Mouse (Mus musculus): ENCODE measurements at regions not wholly inside any gene's neighbourhood (a gene's known extent, or its start where the extent isn't known, plus 50 kb on each side); places are given as distances from the start of the nearest gene placed in this dataset.

DNA sequence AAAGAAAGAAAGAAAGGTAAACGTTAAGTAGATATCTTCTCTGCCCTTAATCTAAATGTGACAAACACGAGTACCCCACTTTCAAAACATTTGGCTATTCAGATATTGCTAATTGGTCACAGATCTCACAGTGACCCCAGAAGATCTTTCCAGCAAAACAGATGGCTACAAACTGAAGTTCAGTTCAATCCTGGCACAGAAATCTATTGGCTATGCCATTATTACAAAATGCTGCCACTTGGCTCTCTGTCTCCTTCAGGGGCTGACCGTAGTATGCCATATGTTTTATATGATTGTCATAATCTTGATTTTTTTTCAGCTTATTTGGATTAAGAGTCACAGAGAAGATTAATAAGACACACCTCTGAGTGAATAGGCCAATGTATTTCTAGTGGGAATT lies 873.2 kb downstream of the Slc22a22 start:
- no peak for ATAC-seq (replicated peaks; ENCODE audit: insufficient number of reproducible peaks, low FRiP score, low TSS enrichment, poor library complexity, severe bottlenecking)

DNA sequence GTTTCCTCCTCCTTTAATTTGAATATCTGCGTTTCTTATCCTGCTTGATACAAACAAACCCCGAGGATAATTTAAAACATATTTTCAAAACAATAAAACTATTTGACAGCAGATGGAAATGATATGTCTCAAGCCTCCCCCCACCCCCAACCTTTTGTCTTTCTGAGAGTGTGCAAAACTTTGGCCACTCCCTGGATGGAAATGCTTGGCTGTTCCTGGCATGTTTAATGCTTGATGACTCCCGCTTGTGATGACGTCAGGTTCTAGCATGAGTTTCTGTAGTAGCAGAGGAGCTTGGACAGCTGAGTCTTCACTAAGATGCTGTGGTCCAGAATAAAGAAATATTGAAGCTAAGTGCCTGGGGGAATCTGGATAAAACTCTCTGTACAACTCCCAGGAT lies 884.8 kb downstream of the Slc22a22 start:
- no peak for ATAC-seq (replicated peaks; ENCODE audit: insufficient number of reproducible peaks, low FRiP score, low TSS enrichment, poor library complexity, severe bottlenecking)

DNA sequence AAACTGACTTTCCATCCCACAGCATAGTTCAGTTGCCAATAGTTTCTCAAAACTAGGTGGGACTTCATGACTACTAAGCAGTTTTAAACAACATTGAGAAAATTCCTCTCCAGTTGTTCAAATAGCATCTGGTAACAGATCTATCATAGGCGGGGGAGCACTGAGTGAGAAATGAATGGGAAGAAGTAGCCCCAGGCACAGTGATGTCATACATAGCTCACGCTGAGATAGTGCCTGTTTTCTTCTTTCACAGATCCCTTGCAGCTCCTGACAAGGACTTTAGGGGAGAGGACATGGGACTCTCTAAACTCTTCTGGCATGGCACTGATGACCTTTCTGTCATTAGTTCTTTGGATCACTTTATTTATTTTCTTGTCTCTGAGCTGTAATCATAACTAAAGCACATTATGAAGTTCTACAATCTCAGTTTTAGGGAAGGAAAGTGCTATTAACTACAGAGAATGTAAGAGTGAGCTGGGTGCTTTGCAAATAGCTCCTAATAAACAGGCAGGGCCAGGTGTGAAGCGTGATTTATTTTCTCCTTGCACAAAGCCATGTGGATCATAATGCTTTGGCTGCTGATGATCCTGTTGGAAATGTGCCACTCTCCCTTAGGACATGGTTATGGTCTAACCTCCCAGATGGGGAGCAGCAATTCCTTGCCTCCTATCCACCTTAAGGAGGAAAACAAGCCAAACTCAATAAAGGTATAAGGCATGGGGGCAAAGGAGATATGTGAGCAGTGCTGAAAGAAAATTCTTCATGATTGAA lies 896.5 kb downstream of the Slc22a22 start:
- no peak for ATAC-seq (replicated peaks; ENCODE audit: insufficient number of reproducible peaks, low FRiP score, low TSS enrichment, poor library complexity, severe bottlenecking)

DNA sequence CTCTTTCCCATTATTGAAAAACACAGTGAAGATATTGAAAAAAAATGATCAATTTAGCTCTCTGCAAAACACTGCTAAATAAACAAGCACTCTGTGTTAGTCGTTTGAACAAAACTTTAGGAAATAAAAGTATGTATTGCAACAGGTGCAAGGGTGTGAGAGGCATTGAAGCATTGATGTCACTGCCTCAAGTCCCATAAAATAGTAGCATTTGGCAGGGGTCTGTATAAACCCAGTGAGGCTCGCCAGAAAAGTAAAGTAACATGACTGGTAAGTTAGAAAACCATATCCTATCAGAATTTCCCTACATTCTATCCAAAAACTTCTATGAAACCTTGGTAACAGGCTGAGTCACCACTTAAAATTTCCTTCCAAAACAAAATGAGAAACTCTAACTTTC lies 914.2 kb downstream of the Slc22a22 start:
- ATAC-seq (replicated peaks; ENCODE audit: insufficient number of reproducible peaks, low FRiP score, low TSS enrichment, poor library complexity, severe bottlenecking) = no peak

DNA sequence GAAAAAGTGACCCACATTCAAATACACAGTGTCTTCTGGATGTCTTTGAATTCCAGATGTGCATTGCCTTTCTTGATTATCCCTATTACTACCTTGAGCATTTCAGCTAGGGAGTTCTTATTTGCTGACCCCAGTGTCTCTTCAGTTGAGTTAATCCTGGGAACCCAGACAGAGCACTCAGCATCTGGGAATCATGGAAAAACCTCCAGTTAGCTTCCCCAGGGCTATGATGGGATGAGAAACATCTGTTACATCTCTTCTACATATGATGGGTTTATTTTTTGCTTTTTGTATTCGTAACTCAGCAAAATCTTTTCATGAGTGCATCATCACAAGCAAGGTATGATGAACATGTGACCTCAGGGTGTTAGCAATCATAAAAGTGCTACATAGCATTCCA lies 914.6 kb downstream of the Slc22a22 start:
- no peak for ATAC-seq (replicated peaks; ENCODE audit: insufficient number of reproducible peaks, low FRiP score, low TSS enrichment, poor library complexity, severe bottlenecking)

DNA sequence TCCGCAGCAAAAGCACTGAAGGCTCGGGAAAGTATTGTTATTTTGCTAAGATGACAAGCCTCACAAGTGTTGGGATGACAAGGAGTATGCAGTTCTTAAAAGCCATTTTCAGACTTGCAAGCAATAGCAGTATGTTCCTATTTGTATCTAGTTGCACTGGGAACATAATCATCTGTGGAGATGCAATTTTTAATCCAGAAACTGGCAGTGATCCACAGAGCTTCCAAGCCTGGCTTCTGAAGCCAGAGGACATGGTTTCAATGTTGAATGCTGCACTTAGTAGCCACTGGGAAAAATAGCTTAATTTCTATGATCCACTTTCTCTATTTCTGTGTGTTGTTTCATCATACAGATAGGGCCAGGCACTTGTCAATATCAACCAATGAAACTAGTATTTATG lies 915.3 kb downstream of the Slc22a22 start:
- ATAC-seq (replicated peaks; ENCODE audit: insufficient number of reproducible peaks, low FRiP score, low TSS enrichment, poor library complexity, severe bottlenecking) = no peak

DNA sequence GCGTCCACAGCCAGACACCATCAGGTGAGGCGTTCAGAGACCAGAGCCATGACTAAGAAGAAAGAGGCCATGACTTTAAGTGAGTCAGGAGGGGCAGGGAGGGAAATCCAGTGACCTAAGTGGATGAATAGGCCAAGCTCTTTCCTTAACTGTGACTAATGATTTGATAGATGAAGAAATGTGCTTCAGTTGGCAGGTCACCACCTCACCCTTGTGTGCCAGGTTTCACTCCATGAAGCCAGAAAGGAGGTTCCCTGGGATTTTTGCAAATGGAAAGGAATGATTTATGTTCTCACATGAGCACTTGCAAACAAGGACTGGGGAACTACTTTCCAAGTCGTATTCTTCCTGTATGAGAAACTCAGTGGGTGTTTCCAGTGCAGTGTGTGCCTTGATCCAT lies 923.0 kb downstream of the Slc22a22 start:
- ATAC-seq (replicated peaks; ENCODE audit: insufficient number of reproducible peaks, low FRiP score, low TSS enrichment, poor library complexity, severe bottlenecking) = no peak

DNA sequence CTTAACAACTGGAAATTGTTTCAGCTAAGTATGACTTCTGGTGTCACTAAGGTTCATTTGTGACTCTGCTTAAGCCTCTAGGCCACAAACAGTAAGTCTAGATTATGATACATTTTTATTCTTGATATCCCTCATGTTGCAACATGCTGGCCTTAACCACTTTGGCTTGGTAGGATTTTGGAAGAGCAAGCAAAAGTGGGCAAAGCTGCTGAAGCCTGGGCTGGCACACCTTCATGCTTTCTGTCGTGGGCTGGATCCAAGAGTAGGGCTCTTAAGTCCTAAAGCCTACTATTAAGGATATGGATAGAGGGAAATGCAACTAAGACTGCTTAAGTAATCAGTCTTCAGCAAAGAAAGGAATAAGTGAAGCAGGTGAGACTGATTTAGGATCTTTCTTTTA lies 923.6 kb downstream of the Slc22a22 start:
- no peak for ATAC-seq (replicated peaks; ENCODE audit: insufficient number of reproducible peaks, low FRiP score, low TSS enrichment, poor library complexity, severe bottlenecking)

DNA sequence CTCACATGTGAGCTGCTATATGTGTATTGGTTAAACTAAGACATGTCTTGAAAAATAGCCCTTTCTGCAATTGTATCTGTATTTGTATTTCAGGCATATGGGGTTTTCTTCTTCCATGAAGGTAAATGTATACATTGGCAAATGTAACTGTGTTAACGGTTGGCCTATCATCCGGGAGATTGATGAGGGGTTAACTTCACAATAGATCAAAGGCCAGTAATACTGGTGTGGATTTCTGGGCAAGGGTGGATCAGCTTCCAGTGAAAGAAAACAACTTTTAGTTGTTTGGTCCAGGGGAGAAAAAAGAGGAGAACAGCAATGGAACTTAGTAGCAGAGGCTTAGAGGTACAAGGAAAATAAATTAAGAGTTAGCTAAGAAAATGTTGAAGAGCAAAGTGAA lies 945.9 kb downstream of the Slc22a22 start:
- ATAC-seq (replicated peaks; ENCODE audit: insufficient number of reproducible peaks, low FRiP score, low TSS enrichment, poor library complexity, severe bottlenecking) = no peak

DNA sequence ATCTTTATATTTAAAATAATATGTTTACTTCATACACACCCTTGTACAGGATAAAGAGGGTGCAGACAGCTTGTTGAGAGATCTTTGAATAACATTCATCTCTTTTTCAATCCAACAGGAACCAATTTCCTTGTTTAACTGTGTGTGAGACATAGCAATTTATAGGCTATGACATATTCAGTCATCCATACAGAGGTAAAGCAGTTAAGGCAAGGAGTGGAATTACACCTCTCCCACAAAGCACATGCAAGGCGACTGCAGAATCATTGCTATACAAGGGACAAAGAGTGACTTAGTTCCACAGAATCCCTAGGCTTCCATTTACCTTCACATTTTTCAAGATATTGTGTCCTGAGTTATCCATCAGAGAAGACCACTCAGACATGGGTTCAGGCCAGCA lies 959.0 kb downstream of the Slc22a22 start:
- no peak for ATAC-seq (replicated peaks; ENCODE audit: insufficient number of reproducible peaks, low FRiP score, low TSS enrichment, poor library complexity, severe bottlenecking)

DNA sequence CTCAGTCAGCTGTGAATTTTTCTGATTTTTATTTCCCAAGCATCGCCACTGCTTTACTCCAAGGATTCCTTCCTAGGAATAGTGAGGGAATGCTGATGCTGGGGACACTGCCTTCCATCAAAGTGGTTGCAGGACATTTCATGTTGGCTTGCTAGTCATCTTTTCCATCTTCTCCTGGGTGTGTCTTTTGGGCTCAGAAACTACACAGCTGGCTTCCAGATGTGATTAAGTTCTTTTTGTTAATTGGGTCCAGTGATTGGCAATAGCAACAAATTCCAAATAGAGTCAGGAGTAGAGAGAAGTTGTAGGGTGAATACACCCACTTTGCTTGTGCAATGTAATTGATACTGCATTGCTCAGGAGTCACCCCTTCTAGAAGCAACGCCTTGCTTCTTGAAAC lies 961.3 kb downstream of the Slc22a22 start:
- no peak for ATAC-seq (replicated peaks; ENCODE audit: insufficient number of reproducible peaks, low FRiP score, low TSS enrichment, poor library complexity, severe bottlenecking)

DNA sequence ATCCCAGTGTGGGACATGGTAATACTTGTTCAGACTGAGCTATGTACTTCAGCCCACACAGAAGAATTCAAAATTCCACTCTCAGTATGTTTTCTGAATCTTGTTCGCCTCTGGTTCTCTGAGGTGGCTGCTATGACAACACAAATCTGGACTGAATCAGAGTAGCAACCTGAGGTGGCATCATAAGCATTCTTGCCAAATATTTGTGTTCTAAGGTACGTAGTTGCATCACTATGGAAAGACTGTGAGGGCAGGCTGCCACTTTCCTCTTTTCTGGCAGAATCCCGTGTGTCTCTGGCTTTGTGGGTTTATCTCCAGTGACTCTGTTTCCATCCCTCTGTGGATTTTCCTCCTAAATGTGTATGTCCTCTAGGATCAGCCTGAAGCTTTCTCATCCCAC lies 978.7 kb downstream of the Slc22a22 start:
- no peak for ATAC-seq (replicated peaks; ENCODE audit: insufficient number of reproducible peaks, low FRiP score, low TSS enrichment, poor library complexity, severe bottlenecking)

DNA sequence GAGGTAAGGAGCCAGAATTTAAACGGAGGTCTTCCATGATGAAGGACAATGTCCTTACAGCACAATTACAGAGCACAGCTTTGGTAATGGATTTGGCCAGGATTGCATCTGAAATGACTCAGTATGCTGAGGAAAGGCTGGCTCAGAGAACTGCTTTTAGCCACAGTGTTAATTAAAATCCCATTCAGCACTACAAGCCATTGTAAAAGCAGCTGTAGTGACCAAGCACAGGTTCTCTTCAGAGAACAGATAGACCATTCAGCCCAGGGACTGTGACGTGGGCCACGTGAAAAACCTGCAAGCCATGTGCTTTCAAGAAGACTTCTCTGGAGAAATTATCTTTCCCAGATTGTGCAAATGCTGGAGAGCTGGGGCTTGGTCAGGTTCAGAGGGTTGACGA lies 979.7 kb downstream of the Slc22a22 start:
- ATAC-seq (replicated peaks; ENCODE audit: insufficient number of reproducible peaks, low FRiP score, low TSS enrichment, poor library complexity, severe bottlenecking) = no peak

DNA sequence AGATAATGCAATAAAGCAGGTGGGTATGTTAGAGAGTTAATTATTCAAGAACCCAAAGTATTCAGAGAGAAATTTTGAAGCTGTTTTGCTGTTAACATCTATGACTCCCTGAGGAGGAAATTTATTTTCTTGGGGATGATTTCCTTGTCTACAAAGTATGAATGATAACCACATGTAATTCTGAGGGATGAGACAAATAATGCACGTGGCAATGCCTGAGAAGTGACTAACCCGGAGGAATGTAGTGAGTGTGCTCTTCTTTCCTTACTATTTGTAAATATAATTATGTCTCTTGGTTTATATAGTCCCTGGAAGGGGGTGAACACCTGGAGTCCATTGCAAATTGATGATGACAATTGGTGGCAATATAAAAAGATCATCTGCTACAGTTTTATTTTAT lies 981.1 kb downstream of the Slc22a22 start:
- ATAC-seq (replicated peaks; ENCODE audit: insufficient number of reproducible peaks, low FRiP score, low TSS enrichment, poor library complexity, severe bottlenecking) = no peak

DNA sequence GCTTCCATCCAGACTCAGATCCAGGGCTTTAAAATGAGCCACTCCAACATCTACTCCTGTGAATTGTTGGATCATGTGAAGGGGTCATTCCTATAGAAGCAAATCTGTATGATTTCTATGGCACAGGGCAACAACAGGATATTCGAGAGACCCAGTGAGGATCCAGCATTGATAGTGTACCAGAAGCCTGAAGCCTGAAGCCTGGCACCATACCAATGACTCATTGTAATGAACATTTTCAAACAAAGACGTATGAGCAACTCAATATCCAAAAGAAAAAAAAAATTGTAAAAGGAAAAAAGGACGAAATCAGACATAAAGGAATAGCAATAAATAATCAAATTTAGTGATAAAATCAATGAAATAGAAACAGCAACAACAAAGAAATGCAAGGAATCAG lies 991.5 kb downstream of the Slc22a22 start:
- no peak for ATAC-seq (replicated peaks; ENCODE audit: insufficient number of reproducible peaks, low FRiP score, low TSS enrichment, poor library complexity, severe bottlenecking)

DNA sequence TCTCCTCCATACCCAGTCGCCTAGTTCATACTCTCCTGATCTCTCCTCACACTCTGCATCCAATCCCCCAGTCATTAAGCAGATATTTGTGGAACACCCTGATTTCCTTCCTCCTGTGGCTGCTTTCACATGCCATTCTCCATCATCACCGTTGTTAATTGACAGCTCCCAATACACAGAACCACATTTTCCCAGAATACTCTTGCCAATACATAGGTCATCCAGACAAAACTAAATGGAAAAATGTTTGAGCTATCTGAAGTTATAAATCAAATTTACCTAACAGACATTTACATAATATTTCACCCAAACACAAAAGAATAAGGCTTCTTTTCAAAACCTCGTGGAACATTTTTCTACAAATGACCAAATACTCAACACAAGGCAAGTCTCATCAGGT lies 992.7 kb downstream of the Slc22a22 start:
- no peak for ATAC-seq (replicated peaks; ENCODE audit: insufficient number of reproducible peaks, low FRiP score, low TSS enrichment, poor library complexity, severe bottlenecking)

DNA sequence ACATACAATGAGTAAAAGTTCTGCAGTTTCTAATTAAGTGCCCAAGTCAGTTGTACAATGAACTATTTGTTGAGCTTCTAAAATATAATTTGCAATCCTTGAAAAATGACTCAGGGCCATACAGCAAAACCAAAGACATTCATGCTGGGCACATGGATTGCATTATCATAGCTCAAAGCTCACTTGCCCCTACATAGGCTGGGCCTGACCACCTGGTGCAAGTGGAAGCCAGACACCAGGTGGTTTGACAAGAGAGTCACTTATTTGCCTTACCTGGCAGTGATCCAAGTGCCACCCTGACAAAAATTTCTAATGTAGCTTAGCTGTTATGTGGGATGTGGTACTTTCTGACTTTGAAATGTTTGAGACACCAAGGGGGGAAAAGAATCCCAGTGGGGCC lies 997.7 kb downstream of the Slc22a22 start:
- ATAC-seq (replicated peaks; ENCODE audit: insufficient number of reproducible peaks, low FRiP score, low TSS enrichment, poor library complexity, severe bottlenecking) = no peak

DNA sequence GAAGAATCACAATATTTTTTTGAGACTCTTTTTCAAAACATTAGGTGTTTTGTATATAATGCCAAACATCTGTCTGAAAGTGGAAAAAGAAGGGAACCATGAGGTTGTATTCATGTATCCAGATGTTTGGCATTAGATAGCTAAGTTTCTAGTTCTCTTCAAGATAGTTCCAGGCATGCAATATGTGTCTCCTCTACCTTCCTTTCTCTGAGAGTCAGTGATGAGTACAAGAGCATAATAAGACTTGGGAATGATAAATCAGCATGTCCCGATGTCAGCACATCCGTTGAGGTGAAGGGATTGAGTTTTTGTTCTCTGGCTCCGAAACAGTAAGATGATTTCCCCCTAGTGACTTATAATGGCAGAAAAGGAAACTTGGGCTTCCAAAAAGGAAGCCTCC lies 998.4 kb downstream of the Slc22a22 start:
- no peak for ATAC-seq (replicated peaks; ENCODE audit: insufficient number of reproducible peaks, low FRiP score, low TSS enrichment, poor library complexity, severe bottlenecking)

DNA sequence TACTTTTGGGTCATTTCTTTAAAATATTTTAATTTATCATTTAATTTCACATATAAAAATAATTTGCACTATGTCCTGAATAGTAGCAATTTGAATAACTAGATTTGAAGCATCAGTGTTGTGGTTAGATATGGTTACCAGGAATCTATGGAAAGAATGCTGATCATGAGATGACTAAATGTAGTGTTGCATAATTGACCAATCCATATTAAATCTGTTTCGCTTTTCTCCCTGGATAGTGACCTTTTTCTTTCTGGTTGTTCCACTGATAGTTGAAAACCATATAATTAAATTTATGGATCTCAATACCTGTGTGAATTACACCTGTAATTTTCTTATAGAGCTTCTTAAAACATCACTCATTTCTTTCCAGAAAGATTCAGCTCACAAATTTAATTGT lies 1003.7 kb downstream of the Slc22a22 start:
- no peak for ATAC-seq (replicated peaks; ENCODE audit: insufficient number of reproducible peaks, low FRiP score, low TSS enrichment, poor library complexity, severe bottlenecking)

DNA sequence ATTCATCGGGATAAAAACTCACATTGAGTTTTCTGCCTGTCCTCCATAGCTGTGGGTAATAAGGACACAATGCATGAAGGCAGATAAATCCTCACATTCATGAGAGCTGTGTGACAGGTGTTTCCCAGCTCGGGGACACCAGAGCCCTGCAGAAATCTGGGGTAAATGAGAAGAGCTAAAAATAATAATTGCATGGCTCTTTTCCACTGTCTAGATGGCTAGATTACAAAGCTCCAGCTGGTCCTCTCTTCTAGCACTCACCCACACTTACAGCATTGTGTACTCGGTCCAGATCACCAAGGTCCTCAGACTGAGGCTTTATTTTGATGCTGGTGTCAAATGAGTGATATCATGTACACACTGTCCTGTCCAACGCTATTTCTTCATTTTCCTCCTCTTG lies 1025.5 kb downstream of the Slc22a22 start:
- ATAC-seq (replicated peaks; ENCODE audit: insufficient number of reproducible peaks, low FRiP score, low TSS enrichment, poor library complexity, severe bottlenecking) = no peak

DNA sequence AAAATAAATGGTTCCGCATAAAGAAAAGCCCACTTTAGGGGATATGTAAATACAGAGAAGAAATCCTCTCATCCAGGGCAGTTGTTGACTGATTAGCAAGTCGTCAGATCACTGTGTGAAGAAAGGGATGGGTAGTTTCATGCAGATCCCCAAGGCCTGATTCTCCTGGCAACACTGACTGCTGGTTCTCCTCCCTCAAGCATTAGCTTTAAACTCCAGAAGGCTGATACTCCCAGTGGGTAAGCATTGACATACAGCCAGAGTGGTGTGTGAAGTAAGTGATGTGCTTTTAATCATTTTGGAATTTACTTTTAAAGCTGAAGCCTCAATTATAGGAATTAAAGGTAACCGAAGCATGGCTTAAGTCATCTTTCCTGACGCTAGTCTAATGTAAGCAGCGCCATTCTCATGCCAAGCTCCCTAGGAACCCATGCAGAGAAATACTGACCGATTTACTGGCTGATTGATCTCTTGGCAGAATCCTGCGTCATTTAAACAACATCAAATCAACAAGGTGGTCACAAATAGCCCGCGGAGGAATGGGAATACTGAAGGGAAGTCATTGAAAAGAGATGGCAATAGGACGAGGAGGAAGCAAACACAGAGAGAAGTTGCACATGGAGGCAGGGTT lies 1029.3 kb downstream of the Slc22a22 start:
- ATAC-seq (replicated peaks; ENCODE audit: insufficient number of reproducible peaks, low FRiP score, low TSS enrichment, poor library complexity, severe bottlenecking) = no peak
